Mouse (Mus musculus) heart, postnatal 25 days (tissue): ENCODE data around the gene Grik3. TPM values are rescaled to one million over a fixed set of nuclear protein-coding genes. Genes with fewer than 3 reads are reported as not detected.

ENCODE experiments used
- DNase-seq: peaks from one replicate; pipeline ENCODE4 v3.0.0; 2022; ENCODE audit warnings: low spot score
- intact Hi-C: fragments of 180-260 bp; cut with DNase I; formaldehyde crosslinking; loops from one replicate; pipeline ENCODE4 v1.15.1; 2025
- microRNA-seq: library from miRNA; unstranded; fragments of <30 nt; microRNA quantifications from one replicate; pipeline ENCODE4 v1.2.0, GENCODE M21; 2022
- total RNA-seq, 2 experiments: library from RNA; stranded (reverse); gene quantifications; 2 replicates each; pipeline ENCODE4 v1.2.3; 2021

Grik3 gene
- total RNA-seq, 2 experiments from 2014 or later, result 0.11 to 0.13 TPM

DNA sequence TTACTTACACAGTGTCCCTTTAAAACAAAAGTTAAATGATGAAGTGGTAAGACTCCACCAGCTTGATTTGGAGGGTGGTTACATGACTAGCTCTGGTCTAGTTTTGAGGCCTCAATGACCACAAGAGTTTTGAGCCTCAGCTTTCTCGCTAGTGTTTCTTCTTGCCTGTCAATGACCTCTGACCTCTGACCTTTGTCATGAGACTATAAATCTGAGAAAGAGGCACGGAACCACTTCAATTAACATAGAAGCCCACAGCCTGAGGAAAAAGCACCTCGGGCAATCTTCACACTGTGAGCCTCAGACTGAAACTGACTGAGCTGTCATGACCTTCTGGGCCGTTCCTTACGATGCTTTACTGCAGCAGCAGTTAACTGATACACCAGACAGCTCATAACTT is 272.6 kb downstream of the Grik3 start:
- DNase-seq, result no peak
- intact Hi-C loops, result no loop called here

Small RNAs within 50 kb of the gene (microRNA-seq; reads per million reads assigned to microRNA genes)
- not detected for gene Mir692-2
